Mouse (Mus musculus) stomach, postnatal 0 days (tissue): ENCODE data around the gene Celf2.

Experiments used
- CTCF ChIP-seq: IDR thresholded peaks from 2 replicates; pipeline ENCODE4 v1.5.1; 2016; ENCODE audit warnings: antibody characterized with exemption, low read depth, mild to moderate bottlenecking, moderate library complexity
- EP300 ChIP-seq: optimal IDR thresholded peaks from 2 replicates; pipeline ENCODE3; 2016; ENCODE audit warnings: antibody characterized with exemption

DNA sequence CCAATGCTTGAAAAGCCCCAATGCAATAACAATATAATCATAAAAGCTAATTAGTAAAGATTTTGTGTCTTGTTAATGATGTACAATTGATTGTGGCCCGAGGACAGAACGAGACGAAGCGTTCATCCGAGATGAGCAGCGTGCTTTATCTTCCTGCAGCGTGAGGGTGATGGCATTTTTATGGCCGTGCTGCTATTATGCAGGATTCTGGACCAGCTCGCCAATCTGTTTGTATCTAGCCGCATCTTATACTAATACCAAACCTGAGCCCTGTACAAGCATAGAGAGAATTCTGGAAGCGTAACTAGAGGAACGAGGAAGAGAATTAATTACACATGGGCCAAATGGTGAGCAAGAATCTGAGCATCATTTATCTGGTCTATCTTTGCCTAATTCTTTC lies 576.2 kb downstream of the Celf2 start:
- TF ChIP-seq CTCF, result no peak
- TF ChIP-seq EP300, result no peak
